Mouse (Mus musculus): ENCODE data around the gene Gm4846. TPM values are rescaled to one million over a fixed set of nuclear protein-coding genes. Genes with fewer than 3 reads are reported as not detected.
"Not testable (repeated sequence)": the region's sequence is repeated elsewhere in the genome, so short reads cannot be mapped to it uniquely, and the experiment has no call there.

The Gm4846 gene
- total RNA-seq (2021): not detected

GRCm38 (mm10) chr1:166497488-166497887 lies at the start of gene Gm4846:
Gene Gm4846 (minus strand): TSS chr1:166497588.
- DNase-seq: not testable (repeated sequence)

- DNase-seq: not testable (repeated sequence)
These were observed 34.1 kb upstream of the Gm4846 start for GRCm38 (mm10) chr1:166531521-166531920.

- DNase-seq: not testable (repeated sequence)
These were observed 27.3 kb upstream of the Gm4846 start for GRCm38 (mm10) chr1:166524709-166525108.

- not testable (repeated sequence) for DNase-seq
These were observed 22.2 kb upstream of the Gm4846 start for GRCm38 (mm10) chr1:166519626-166520025.

- DNase-seq: no peak
These were observed 19.2 kb upstream of the Gm4846 start for GRCm38 (mm10) chr1:166516556-166516955.

- not testable (repeated sequence) for DNase-seq
These were observed 6.8 kb upstream of the Gm4846 start for GRCm38 (mm10) chr1:166504206-166504605.

- no peak for DNase-seq
These were observed 17.9 kb downstream of the Gm4846 start for GRCm38 (mm10) chr1:166479503-166479902.

- no peak for DNase-seq
These were observed 30.2 kb downstream of the Gm4846 start for GRCm38 (mm10) chr1:166467172-166467571.

GRCm38 (mm10) chr1:166462544-166462943 lies 34.8 kb downstream of the Gm4846 start:
- DNase-seq: no peak

GRCm38 (mm10) chr1:166441992-166442391 lies 55.4 kb downstream of the Gm4846 start:
- DNase-seq: no peak

GRCm38 (mm10) chr1:166439426-166439825 lies 58.0 kb downstream of the Gm4846 start:
- no peak for DNase-seq

Other genes starting within 250 kb of the Gm4846 start
- gene Ildr2, start 243.4 kb downstream of the Gm4846 start, total RNA-seq (2021): 1 to 10 TPM; 6.0 to 7.0 TPM
- gene Tada1, start 118.5 kb downstream of the Gm4846 start, total RNA-seq (2021): 10 to 100 TPM; 17.7 to 18.1 TPM
- 10 to 100 TPM; 24.5 to 29.2 TPM for gene Pogk, start 87.7 kb downstream of the Gm4846 start, total RNA-seq (2021)
- gene Gm4847, start 150.1 kb upstream of the Gm4846 start, total RNA-seq (2021): not detected
- gene Fmo9, start 184.3 kb upstream of the Gm4846 start, total RNA-seq (2021): not detected

All from heart, postnatal 4 days (tissue).